Mouse (Mus musculus): ENCODE measurements around the gene Cped1. TPM values are rescaled to one million over a fixed set of nuclear protein-coding genes. Genes with fewer than 3 reads are reported as not detected.

Gene Cped1
- polyA plus RNA-seq, 1 experiment from 2014 or later: 41.8 TPM

GRCm38 (mm10) chr6:22014291-22014911, 28.7 kb downstream of the Cped1 start:
- no peak overlapping the region for H3K27ac ChIP-seq
- 0 out of 2 replicates have a peak, but pooled peaks cover 8% of the 10 kb centered on the region for H3K36me3 ChIP-seq
- H3K27me3 ChIP-seq: no peaks in the 10 kb centered on the region
- no peak overlapping the region for H3K4me3 ChIP-seq (replicated peaks)
- no peak overlapping the region for H3K4me2 ChIP-seq
- no peak overlapping the region for H3K9ac ChIP-seq
- peak; percentile 41; the same call in 1 of the 2 replicates for ATAC-seq (replicated peaks; ENCODE audit: low FRiP score)
- H3K9me3 ChIP-seq (replicated peaks): no peaks in the 10 kb centered on the region
- H3K4me1 ChIP-seq: peaks cover 32% of the 10 kb centered on the region
- 94% methylated on average over 6 of the region's 6 CpGs for WGBS

- Histone ChIP-seq H3K4me3 (replicated peaks) (no peak overlapping the region), H3K27ac (0 out of 2 replicates have a peak overlapping the region, but pooled peaks have one; percentile 1), H3K4me1 (peaks cover 22% of the 10 kb centered on the region), H3K4me2 (no peak overlapping the region), H3K9me3 (replicated peaks) (no peaks in the 10 kb centered on the region), H3K9ac (no peak overlapping the region), H3K27me3 (no peaks in the 10 kb centered on the region), H3K36me3 (0 out of 2 replicates have a peak, but pooled peaks cover 8% of the 10 kb centered on the region)
- 62% methylated on average over 7 of the region's 7 CpGs for WGBS
- ATAC-seq (replicated peaks; ENCODE audit: low FRiP score): no peak
These were observed 31.9 kb downstream of the Cped1 start for GRCm38 (mm10) chr6:22017631-22018030.

- H3K36me3 ChIP-seq: 0 out of 2 replicates have a peak, but pooled peaks cover 5% of the 10 kb centered on the region
- 57% methylated on average over 8 of the region's 8 CpGs for WGBS
- H3K4me2 ChIP-seq: no peak overlapping the region
- H3K4me1 ChIP-seq: peaks cover 22% of the 10 kb centered on the region
- H3K4me3 ChIP-seq (replicated peaks): no peak overlapping the region
- no peaks in the 10 kb centered on the region for H3K9me3 ChIP-seq (replicated peaks)
- peak overlapping the region; percentile 1; the same call in 1 of the 2 replicates for H3K27ac ChIP-seq
- no peak for ATAC-seq (replicated peaks; ENCODE audit: low FRiP score)
- H3K9ac ChIP-seq: no peak overlapping the region
- H3K27me3 ChIP-seq: no peaks in the 10 kb centered on the region
These were observed 33.2 kb downstream of the Cped1 start for GRCm38 (mm10) chr6:22018768-22019445.

GRCm38 (mm10) chr6:22019637-22020036, 33.9 kb downstream of the Cped1 start:
- Histone ChIP-seq H3K4me2 (no peak overlapping the region), H3K9ac (no peak overlapping the region), H3K36me3 (no peaks in the 10 kb centered on the region), H3K27me3 (no peaks in the 10 kb centered on the region), H3K27ac (peak overlapping the region; percentile 55), H3K9me3 (replicated peaks) (no peaks in the 10 kb centered on the region), H3K4me1 (peaks cover 22% of the 10 kb centered on the region), H3K4me3 (replicated peaks) (no peak overlapping the region)
- ATAC-seq (replicated peaks; ENCODE audit: low FRiP score): 0 out of 2 replicates have a peak, but pooled peaks have one; percentile 10
- 41% methylated on average over 10 of the region's 10 CpGs for WGBS

- 82% methylated on average over 5 of the region's 5 CpGs for WGBS
- H3K9me3 ChIP-seq (replicated peaks): no peaks in the 10 kb centered on the region
- no peaks in the 10 kb centered on the region for H3K27me3 ChIP-seq
- no peak overlapping the region for H3K27ac ChIP-seq
- H3K4me3 ChIP-seq (replicated peaks): no peak overlapping the region
- H3K4me1 ChIP-seq: peaks cover 27% of the 10 kb centered on the region
- H3K36me3 ChIP-seq: no peaks in the 10 kb centered on the region
- no peak for ATAC-seq (replicated peaks; ENCODE audit: low FRiP score)
- no peak overlapping the region for H3K9ac ChIP-seq
- H3K4me2 ChIP-seq: no peak overlapping the region
These were observed 35.0 kb downstream of the Cped1 start for GRCm38 (mm10) chr6:22020696-22021095.

GRCm38 (mm10) chr6:22021315-22021714, 35.6 kb downstream of the Cped1 start:
- H3K4me1 ChIP-seq: peaks cover 30% of the 10 kb centered on the region
- no peak for ATAC-seq (replicated peaks; ENCODE audit: low FRiP score)
- no peak overlapping the region for H3K4me3 ChIP-seq (replicated peaks)
- H3K27ac ChIP-seq: no peak overlapping the region
- H3K27me3 ChIP-seq: no peaks in the 10 kb centered on the region
- no peaks in the 10 kb centered on the region for H3K36me3 ChIP-seq
- H3K4me2 ChIP-seq: no peak overlapping the region
- H3K9me3 ChIP-seq (replicated peaks): no peaks in the 10 kb centered on the region
- WGBS: 71% methylated on average over 3 of the region's 3 CpGs
- no peak overlapping the region for H3K9ac ChIP-seq

GRCm38 (mm10) chr6:22024168-22024567, 38.5 kb downstream of the Cped1 start:
- H3K4me1 ChIP-seq: peaks cover 21% of the 10 kb centered on the region
- H3K4me3 ChIP-seq (replicated peaks): no peak overlapping the region
- H3K36me3 ChIP-seq: no peaks in the 10 kb centered on the region
- no peak overlapping the region for H3K9ac ChIP-seq
- H3K9me3 ChIP-seq (replicated peaks): no peaks in the 10 kb centered on the region
- H3K27me3 ChIP-seq: no peaks in the 10 kb centered on the region
- no peak overlapping the region for H3K27ac ChIP-seq
- WGBS: 92% methylated on average over 2 of the region's 2 CpGs
- no peak overlapping the region for H3K4me2 ChIP-seq
- ATAC-seq (replicated peaks; ENCODE audit: low FRiP score): no peak

- H3K4me2 ChIP-seq: peak overlapping the region; percentile 56
- 5% methylated on average over 17 of the region's 17 CpGs for WGBS
- H3K9ac ChIP-seq: no peak overlapping the region
- H3K4me3 ChIP-seq (replicated peaks): peak overlapping the region; percentile 26
- ATAC-seq (replicated peaks; ENCODE audit: low FRiP score): peak; percentile 69
- peaks cover 4% of the 10 kb centered on the region; the same call in 1 of the 2 replicates for H3K36me3 ChIP-seq
- H3K9me3 ChIP-seq (replicated peaks): no peaks in the 10 kb centered on the region
- peak overlapping the region; percentile 84 for H3K27ac ChIP-seq
- peaks cover 16% of the 10 kb centered on the region for H3K4me1 ChIP-seq
- no peaks in the 10 kb centered on the region for H3K27me3 ChIP-seq
These were observed 40.1 kb downstream of the Cped1 start for GRCm38 (mm10) chr6:22025584-22026357.

- Histone ChIP-seq H3K27ac (peak overlapping the region; percentile 84), H3K9me3 (replicated peaks) (no peaks in the 10 kb centered on the region), H3K4me2 (peak overlapping the region; percentile 56), H3K4me3 (replicated peaks) (peak overlapping the region; percentile 26), H3K27me3 (no peaks in the 10 kb centered on the region), H3K4me1 (peaks cover 16% of the 10 kb centered on the region), H3K36me3 (peaks cover 4% of the 10 kb centered on the region; the same call in 1 of the 2 replicates), H3K9ac (no peak overlapping the region)
- 12% methylated on average over 4 of the region's 4 CpGs for WGBS
- ATAC-seq (replicated peaks; ENCODE audit: low FRiP score): no peak
These were observed 40.6 kb downstream of the Cped1 start for GRCm38 (mm10) chr6:22026358-22026673.

- H3K9me3 ChIP-seq (replicated peaks): no peaks in the 10 kb centered on the region
- peaks cover 4% of the 10 kb centered on the region; the same call in 1 of the 2 replicates for H3K36me3 ChIP-seq
- 0 out of 2 replicates have a peak overlapping the region, but pooled peaks have one; percentile 54 for H3K27ac ChIP-seq
- no peak overlapping the region for H3K4me3 ChIP-seq (replicated peaks)
- 46% methylated on average over 9 of the region's 9 CpGs for WGBS
- peaks cover 16% of the 10 kb centered on the region for H3K4me1 ChIP-seq
- H3K27me3 ChIP-seq: no peaks in the 10 kb centered on the region
- H3K4me2 ChIP-seq: 0 out of 2 replicates have a peak overlapping the region, but pooled peaks have one; percentile 3
- no peak overlapping the region for H3K9ac ChIP-seq
- ATAC-seq (replicated peaks; ENCODE audit: low FRiP score): no peak
These were observed 41.3 kb downstream of the Cped1 start for GRCm38 (mm10) chr6:22026761-22027594.

- no peak for ATAC-seq (replicated peaks; ENCODE audit: low FRiP score)
- Histone ChIP-seq H3K9ac (no peak overlapping the region), H3K27ac (no peak overlapping the region), H3K4me2 (no peak overlapping the region), H3K9me3 (replicated peaks) (no peaks in the 10 kb centered on the region), H3K4me3 (replicated peaks) (no peak overlapping the region), H3K27me3 (no peaks in the 10 kb centered on the region), H3K4me1 (peaks cover 16% of the 10 kb centered on the region), H3K36me3 (peaks cover 4% of the 10 kb centered on the region; the same call in 1 of the 2 replicates)
- WGBS: 95% methylated on average over 2 of the region's 2 CpGs
These were observed 42.1 kb downstream of the Cped1 start for GRCm38 (mm10) chr6:22027854-22028253.
